Mouse (Mus musculus) stomach, embryonic 14.5 days (tissue): ENCODE results near the gene Tgfbr3. TPM values are rescaled to one million over a fixed set of nuclear protein-coding genes. Genes with fewer than 3 reads are reported as not detected.

Experiments
- ATAC-seq: fragments of 200-750 bp; cut with Nextera tagmentation; 2 replicates; pipeline ENCODE4 v1.8.0; 2017; ENCODE audit warnings: low read depth, moderate TSS enrichment; ENCODE audit not compliant: insufficient number of reproducible peaks, insufficient read depth, low FRiP score
- H3K27ac ChIP-seq: fragments of 300-500 bp; sonication (generic); 2 replicates; pipeline ENCODE4 v1.5.1; 2014; ENCODE audit warnings: mild to moderate bottlenecking, low read length, moderate library complexity, mixed read lengths
- H3K27me3 ChIP-seq: fragments of 300-500 bp; sonication (generic); 2 replicates; pipeline ENCODE4 v1.6.1; 2014; ENCODE audit warnings: low read length, control low read depth, mixed read lengths; ENCODE audit not compliant: control insufficient read depth, insufficient read depth
- H3K36me3 ChIP-seq: fragments of 300-500 bp; sonication (generic); 2 replicates; pipeline ENCODE4 v1.6.1; 2014; ENCODE audit warnings: mild to moderate bottlenecking, control low read depth, low read length, moderate library complexity, mixed read lengths; ENCODE audit not compliant: control insufficient read depth, insufficient read depth
- H3K4me1 ChIP-seq: fragments of 300-500 bp; sonication (generic); 2 replicates; pipeline ENCODE4 v1.6.1; 2014; ENCODE audit warnings: low read length, control low read depth, mixed read lengths; ENCODE audit not compliant: control insufficient read depth, insufficient read depth
- H3K4me2 ChIP-seq: fragments of 300-500 bp; sonication (generic); replicated peaks from 2 replicates; pipeline ENCODE4 v1.6.1; 2014; ENCODE audit warnings: low read depth, low read length, control low read depth
- H3K4me3 ChIP-seq: fragments of 300-500 bp; sonication (generic); 2 replicates; pipeline ENCODE4 v1.5.1; 2014; ENCODE audit warnings: low read depth, low read length, control low read depth
- H3K9ac ChIP-seq: fragments of 300-500 bp; sonication (generic); replicated peaks from 2 replicates; pipeline ENCODE4 v1.6.1; 2014; ENCODE audit warnings: low read depth, mild to moderate bottlenecking, control low read depth, low read length, moderate library complexity, mixed read lengths
- H3K9me3 ChIP-seq: fragments of 300-500 bp; sonication (generic); 2 replicates; pipeline ENCODE4 v1.6.1; 2016; ENCODE audit warnings: low read depth, low read length, control low read depth; ENCODE audit not compliant: control insufficient read depth
- WGBS: fragments of 180-500 bp; shearing (Covaris S2); extraction: QIAGEN DNeasy Blood & Tissue Kit; methylation state at CpG from one replicate; pipeline ENCODE4 v1.1.7; 2014; 5-methylcytosine and 5-hydroxymethylcytosine counted together
- polyA plus RNA-seq: library from polyadenylated mRNA; unstranded; fragments of >200 nt; fragmentation: Nextera tagmentation; extraction: Ambion mirVana; gene quantifications from 2 replicates; pipeline ENCODE4 v1.2.1, GENCODE M21; 2014

Tgfbr3 gene
- polyA plus RNA-seq, 1 experiment from 2014 or later = 34.5 TPM

- Histone ChIP-seq H3K9ac (no peak overlapping the region), H3K4me1 (peaks cover 50% of the 10 kb centered on the region), H3K9me3 (no peaks in the 10 kb centered on the region), H3K27ac (peak overlapping the region; percentile 60), H3K4me2 (0 out of 2 replicates have a peak overlapping the region, but pooled peaks have one; percentile 11), H3K36me3 (peaks cover 4% of the 10 kb centered on the region; the same call in 1 of the 2 replicates), H3K27me3 (no peaks in the 10 kb centered on the region), H3K4me3 (no peak overlapping the region)
- 31% methylated on average over 16 of the region's 16 CpGs for WGBS
- ATAC-seq = peak; percentile 21; the same call in 1 of the 2 replicates
Measured at GRCm38 (mm10) chr5:107268121-107269005, 21.1 kb downstream of the Tgfbr3 start.

GRCm38 (mm10) chr5:107266566-107266965, 22.9 kb downstream of the Tgfbr3 start:
- H3K4me2 ChIP-seq = no peak overlapping the region
- no peak overlapping the region for H3K27ac ChIP-seq
- H3K9ac ChIP-seq = no peak overlapping the region
- H3K36me3 ChIP-seq = peaks cover 4% of the 10 kb centered on the region; the same call in 1 of the 2 replicates
- H3K4me3 ChIP-seq = no peak overlapping the region
- no peaks in the 10 kb centered on the region for H3K9me3 ChIP-seq
- WGBS = 80% methylated on average over 3 of the region's 3 CpGs
- peaks cover 35% of the 10 kb centered on the region for H3K4me1 ChIP-seq
- no peak for ATAC-seq
- no peaks in the 10 kb centered on the region for H3K27me3 ChIP-seq

- no peak overlapping the region for H3K27ac ChIP-seq
- ATAC-seq = no peak
- no peak overlapping the region for H3K4me3 ChIP-seq
- H3K27me3 ChIP-seq = no peaks in the 10 kb centered on the region
- H3K4me1 ChIP-seq = peaks cover 25% of the 10 kb centered on the region
- H3K9me3 ChIP-seq = no peaks in the 10 kb centered on the region
- peaks cover 4% of the 10 kb centered on the region; the same call in 1 of the 2 replicates for H3K36me3 ChIP-seq
- 87% methylated on average over 16 of the region's 16 CpGs for WGBS
- no peak overlapping the region for H3K9ac ChIP-seq
- H3K4me2 ChIP-seq = no peak overlapping the region
Measured at GRCm38 (mm10) chr5:107264426-107265360, 24.7 kb downstream of the Tgfbr3 start.

GRCm38 (mm10) chr5:107263836-107264235, 25.6 kb downstream of the Tgfbr3 start:
- Histone ChIP-seq H3K36me3 (peaks cover 7% of the 10 kb centered on the region; the same call in 1 of the 2 replicates), H3K9ac (no peak overlapping the region), H3K9me3 (no peaks in the 10 kb centered on the region), H3K4me2 (no peak overlapping the region), H3K4me1 (peaks cover 17% of the 10 kb centered on the region), H3K4me3 (no peak overlapping the region), H3K27me3 (no peaks in the 10 kb centered on the region), H3K27ac (no peak overlapping the region)
- WGBS = 88% methylated on average over 3 of the region's 3 CpGs
- no peak for ATAC-seq

- peaks cover 3% of the 10 kb centered on the region for H3K4me1 ChIP-seq
- no peaks in the 10 kb centered on the region for H3K27me3 ChIP-seq
- H3K4me3 ChIP-seq = no peak overlapping the region
- WGBS = 77% methylated on average over 6 of the region's 6 CpGs
- H3K27ac ChIP-seq = no peak overlapping the region
- no peak overlapping the region for H3K4me2 ChIP-seq
- no peaks in the 10 kb centered on the region for H3K9me3 ChIP-seq
- no peak for ATAC-seq
- H3K36me3 ChIP-seq = peaks cover 7% of the 10 kb centered on the region; the same call in 1 of the 2 replicates
- no peak overlapping the region for H3K9ac ChIP-seq
Measured at GRCm38 (mm10) chr5:107261930-107262329, 27.5 kb downstream of the Tgfbr3 start.

- Histone ChIP-seq H3K27me3 (no peaks in the 10 kb centered on the region), H3K36me3 (peaks cover 7% of the 10 kb centered on the region; the same call in 1 of the 2 replicates), H3K4me1 (0 out of 2 replicates have a peak, but pooled peaks cover 2% of the 10 kb centered on the region), H3K9me3 (no peaks in the 10 kb centered on the region), H3K4me2 (no peak overlapping the region), H3K9ac (no peak overlapping the region), H3K27ac (no peak overlapping the region), H3K4me3 (no peak overlapping the region)
- no peak for ATAC-seq
- 66% methylated on average over 10 of the region's 10 CpGs for WGBS
Measured at GRCm38 (mm10) chr5:107260708-107261495, 28.5 kb downstream of the Tgfbr3 start.

GRCm38 (mm10) chr5:107259487-107260040, 29.9 kb downstream of the Tgfbr3 start:
- Histone ChIP-seq H3K9me3 (peaks cover 3% of the 10 kb centered on the region; the same call in 1 of the 2 replicates), H3K4me3 (no peak overlapping the region), H3K4me1 (0 out of 2 replicates have a peak, but pooled peaks cover 2% of the 10 kb centered on the region), H3K27ac (no peak overlapping the region), H3K9ac (no peak overlapping the region), H3K36me3 (peaks cover 6% of the 10 kb centered on the region; the same call in 1 of the 2 replicates), H3K27me3 (no peaks in the 10 kb centered on the region), H3K4me2 (no peak overlapping the region)
- no peak for ATAC-seq
- WGBS = 75% methylated on average over 4 of the region's 4 CpGs
